Mouse (Mus musculus) heart, embryonic 14.5 days (tissue): ENCODE measurements around the gene Klk8. TPM values are rescaled to one million over a fixed set of nuclear protein-coding genes. Genes with fewer than 3 reads are reported as not detected.

ENCODE experiments used
- ATAC-seq: fragments of 200-750 bp; cut with Nextera tagmentation; 2 replicates; pipeline ENCODE4 v1.8.0; 2017; ENCODE audit warnings: low read depth, moderate TSS enrichment; ENCODE audit not compliant: insufficient number of reproducible peaks, insufficient read depth, low FRiP score
- H3K27ac ChIP-seq, 2 experiments: fragments of 200-500 bp in 1 of 2; fragments of 300-500 bp in 1 of 2; sonication (generic) in 1 of 2; replicated peaks in 1 of 2; 2 replicates each; pipeline ENCODE4 v1.5.1; 2012 to 2014; ENCODE audit warnings: low read depth in 2 of 2, low read length in 2 of 2, control low read depth in 1 of 2, mild to moderate bottlenecking in 1 of 2, mixed read lengths in 1 of 2; ENCODE audit not compliant: control insufficient read depth in 1 of 2, insufficient read depth in 1 of 2
- H3K27me3 ChIP-seq: fragments of 300-500 bp; sonication (generic); 2 replicates; pipeline ENCODE4 v1.6.1; 2014; ENCODE audit warnings: mild to moderate bottlenecking, low read length, control low read depth; ENCODE audit not compliant: control insufficient read depth, insufficient read depth
- H3K36me3 ChIP-seq: fragments of 300-500 bp; sonication (generic); 2 replicates; pipeline ENCODE4 v1.6.1; 2014; ENCODE audit warnings: mild to moderate bottlenecking, control low read depth, low read length, mixed read lengths; ENCODE audit not compliant: control insufficient read depth, insufficient read depth
- H3K4me1 ChIP-seq, 2 experiments: fragments of 200-500 bp in 1 of 2; fragments of 300-500 bp in 1 of 2; sonication (generic) in 1 of 2; 2 replicates each; pipeline ENCODE4 v1.6.1; 2012 to 2014; ENCODE audit warnings: low read length in 2 of 2, control low read depth in 1 of 2, mixed read lengths in 1 of 2; ENCODE audit not compliant: control insufficient read depth in 2 of 2, insufficient read depth in 2 of 2
- H3K4me2 ChIP-seq: fragments of 300-500 bp; sonication (generic); 2 replicates; pipeline ENCODE4 v1.6.1; 2014; ENCODE audit warnings: mild to moderate bottlenecking, low read length
- H3K4me3 ChIP-seq, 2 experiments: fragments of 200-500 bp in 1 of 2; fragments of 300-500 bp in 1 of 2; sonication (generic) in 1 of 2; 2 replicates each; pipeline ENCODE4 v1.5.1; 2012 to 2014; ENCODE audit warnings: low read length in 2 of 2, mild to moderate bottlenecking in 2 of 2, control low read depth in 1 of 2, low read depth in 1 of 2, moderate library complexity in 1 of 2; ENCODE audit not compliant: control insufficient read depth in 1 of 2, insufficient read depth in 1 of 2
- H3K9ac ChIP-seq: fragments of 300-500 bp; sonication (generic); 2 replicates; pipeline ENCODE4 v1.6.1; 2014; ENCODE audit warnings: mild to moderate bottlenecking, low read length
- H3K9me3 ChIP-seq: fragments of 300-500 bp; sonication (generic); 2 replicates; pipeline ENCODE4 v1.6.1; 2016; ENCODE audit warnings: low read length, control low read depth; ENCODE audit not compliant: control insufficient read depth
- WGBS: fragments of 180-500 bp; shearing (Covaris S2); extraction: QIAGEN DNeasy Blood & Tissue Kit; methylation state at CpG from one replicate; pipeline ENCODE4 v1.1.7; 2014; 5-methylcytosine and 5-hydroxymethylcytosine counted together
- polyA plus RNA-seq: library from polyadenylated mRNA; unstranded; fragments of >200 nt; fragmentation: Nextera tagmentation; extraction: Ambion mirVana; gene quantifications from 2 replicates; pipeline ENCODE4 v1.2.1, GENCODE M21; 2014

Klk8 gene
- polyA plus RNA-seq, 1 experiment from 2014 or later, result 24.2 TPM

DNA sequence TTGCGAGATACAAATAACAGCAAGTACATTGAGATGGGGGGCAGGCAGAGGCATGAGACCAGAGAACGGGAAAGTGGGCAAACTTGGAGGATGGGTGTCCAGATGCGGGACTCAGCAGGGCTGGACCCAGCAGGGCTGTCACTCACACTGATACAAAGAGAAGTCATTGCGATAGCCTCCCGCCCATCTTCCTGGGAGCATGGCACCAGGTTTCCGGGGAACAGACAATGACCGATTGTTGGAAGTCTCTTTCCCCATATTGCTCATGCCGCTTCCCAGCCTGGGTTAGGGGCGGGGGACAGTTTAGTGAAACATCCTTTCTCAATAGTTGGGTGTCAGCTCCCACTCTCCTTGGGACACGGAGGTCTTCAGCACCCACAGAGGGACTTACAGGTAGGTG, 26.8 kb downstream of the Klk8 start, which contains the start of gene Klk6:
Gene Klk6 (plus strand): TSS at position 301 of the 400 bp plus-strand sequence.
- no peak for ATAC-seq
- Histone ChIP-seq H3K27ac (no peak within 1 kb of the TSS), H3K4me2 (no peak within 1 kb of the TSS), H3K9me3 (no peaks in the 10 kb centered on the region), H3K36me3 (no peaks in the 10 kb centered on the region), H3K27me3 (no peaks in the 10 kb centered on the region), H3K9ac (no peak within 1 kb of the TSS), H3K4me1 (no peaks in the 10 kb centered on the region), H3K4me3 (no peak within 1 kb of the TSS)
- WGBS, result 81% methylated on average over 10 of the region's 10 CpGs

DNA sequence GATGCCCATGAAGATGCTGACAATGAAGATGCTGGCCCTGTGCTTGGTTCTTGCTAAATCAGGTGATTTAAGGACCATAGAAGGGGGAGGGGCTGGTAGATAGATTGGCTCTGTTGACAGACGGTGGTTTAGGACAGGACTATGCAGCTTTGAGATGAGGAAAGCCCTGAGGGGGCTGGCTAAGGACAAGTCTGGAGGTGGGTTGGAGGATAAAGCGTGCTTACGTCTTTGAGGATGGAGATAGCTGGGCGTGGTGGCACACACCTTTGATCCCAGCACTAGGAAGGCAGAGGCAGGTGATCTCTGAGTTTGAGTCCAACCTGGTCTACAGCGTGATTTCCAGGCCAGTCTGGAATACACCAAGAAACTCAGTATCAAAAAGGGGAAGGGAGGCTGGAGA, 28.7 kb downstream of the Klk8 start:
- Histone ChIP-seq H3K9ac (no peak overlapping the region), H3K36me3 (no peaks in the 10 kb centered on the region), H3K4me1 (no peaks in the 10 kb centered on the region), H3K9me3 (no peaks in the 10 kb centered on the region), H3K27ac (no peak overlapping the region), H3K4me2 (no peak overlapping the region), H3K4me3 (no peak overlapping the region), H3K27me3 (no peaks in the 10 kb centered on the region)
- 82% methylated on average over 5 of the region's 5 CpGs for WGBS
- no peak for ATAC-seq

DNA sequence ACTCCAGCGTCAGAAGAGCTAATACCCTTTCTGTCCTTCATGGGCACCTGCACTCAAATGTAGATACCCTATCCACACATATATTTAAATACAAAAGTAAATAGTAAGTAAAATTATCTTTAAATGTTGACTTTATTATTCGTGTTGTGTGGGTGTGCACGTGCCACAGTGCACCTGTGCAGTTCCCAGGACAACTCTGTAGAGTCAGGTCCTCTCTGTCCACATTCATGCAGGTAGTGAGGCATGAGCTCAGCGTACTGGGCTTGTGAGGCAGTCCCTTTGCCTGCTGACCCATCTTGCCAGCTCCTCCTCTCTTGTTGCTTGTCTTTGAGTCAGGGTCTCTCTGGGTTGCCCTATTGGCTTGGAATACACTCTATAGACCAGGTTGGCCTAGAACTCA, 30.3 kb downstream of the Klk8 start:
- Histone ChIP-seq H3K4me2 (no peak overlapping the region), H3K27me3 (no peaks in the 10 kb centered on the region), H3K27ac (no peak overlapping the region), H3K9ac (no peak overlapping the region), H3K4me3 (no peak overlapping the region), H3K36me3 (no peaks in the 10 kb centered on the region), H3K9me3 (no peaks in the 10 kb centered on the region), H3K4me1 (no peaks in the 10 kb centered on the region)
- ATAC-seq, result no peak
- WGBS, result 70% methylated on average over 4 of the region's 4 CpGs

DNA sequence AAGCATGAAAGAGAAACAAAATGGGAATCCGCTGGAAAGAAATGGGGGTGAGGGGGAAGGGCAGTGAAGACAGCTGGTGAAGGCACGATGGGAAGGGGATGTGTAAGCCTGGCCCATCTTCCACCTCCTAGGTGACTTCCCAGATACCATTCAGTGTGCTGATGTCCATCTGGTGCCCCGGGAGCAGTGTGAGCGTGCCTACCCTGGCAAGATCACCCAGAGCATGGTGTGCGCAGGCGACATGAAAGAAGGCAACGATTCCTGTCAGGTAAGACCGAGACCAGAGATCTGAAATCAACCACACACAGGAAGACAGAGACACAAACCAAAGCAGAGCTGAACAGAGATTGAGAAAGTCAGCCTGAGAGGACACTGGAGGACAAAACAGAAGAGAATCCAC, 31.6 kb downstream of the Klk8 start:
- Histone ChIP-seq H3K27ac (no peak overlapping the region), H3K9me3 (no peaks in the 10 kb centered on the region), H3K4me3 (no peak overlapping the region), H3K27me3 (no peaks in the 10 kb centered on the region), H3K9ac (no peak overlapping the region), H3K4me1 (no peaks in the 10 kb centered on the region), H3K4me2 (no peak overlapping the region), H3K36me3 (no peaks in the 10 kb centered on the region)
- 78% methylated on average over 8 of the region's 8 CpGs for WGBS
- no peak for ATAC-seq

DNA sequence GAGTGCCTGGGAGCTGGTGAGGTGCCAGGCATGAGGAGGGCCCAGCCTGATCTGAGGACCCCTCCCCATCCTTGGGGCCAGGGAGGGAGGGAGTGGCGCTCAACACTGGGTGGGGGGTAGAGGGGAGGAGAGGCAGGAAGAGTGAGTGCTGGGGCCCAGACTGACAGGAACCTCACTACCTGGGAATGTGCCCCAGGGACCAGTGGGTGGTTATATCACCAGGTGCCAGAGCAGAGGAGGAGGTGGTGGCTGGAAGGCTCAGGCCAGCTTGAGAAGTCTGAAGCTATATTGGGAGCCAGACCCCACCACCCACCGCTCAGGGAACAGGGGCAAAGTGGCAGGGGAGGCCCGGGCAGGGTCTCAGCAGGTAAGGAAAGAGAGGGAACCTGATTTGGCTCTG, 44.3 kb downstream of the Klk8 start, which contains the start of gene Klk5:
Gene Klk5 (plus strand): TSS at position 271 of the 400 bp plus-strand sequence.
- no peak within 1 kb of the TSS for H3K4me3 ChIP-seq
- no peak within 1 kb of the TSS for H3K27ac ChIP-seq
- no peaks in the 10 kb centered on the region for H3K4me1 ChIP-seq
- H3K9ac ChIP-seq, result no peak within 1 kb of the TSS
- no peak within 1 kb of the TSS for H3K4me2 ChIP-seq
- H3K9me3 ChIP-seq, result no peaks in the 10 kb centered on the region
- H3K27me3 ChIP-seq, result no peaks in the 10 kb centered on the region
- no peaks in the 10 kb centered on the region for H3K36me3 ChIP-seq
- 33% methylated on average over 3 of the region's 3 CpGs for WGBS
- ATAC-seq, result no peak

DNA sequence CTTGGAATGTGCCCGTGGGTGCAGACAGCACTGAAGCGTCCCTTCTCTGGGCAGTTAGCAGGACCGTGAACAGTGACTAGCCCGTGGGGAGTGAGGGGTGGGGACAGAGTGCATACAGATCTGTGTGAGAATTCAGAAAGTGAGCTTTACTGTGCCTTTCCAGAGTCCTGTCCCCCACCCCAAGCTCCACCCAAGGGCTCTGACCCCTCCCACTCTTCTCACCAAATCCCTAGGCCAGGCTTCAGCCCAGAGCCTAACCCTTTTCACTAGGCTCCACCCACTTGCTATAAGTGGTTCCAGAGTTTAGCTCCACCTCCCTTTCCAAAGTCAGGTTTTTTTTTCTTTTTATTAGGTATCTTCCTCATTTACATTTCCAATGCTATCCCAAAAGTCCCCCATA, 46.4 kb downstream of the Klk8 start:
- no peak for ATAC-seq
- H3K36me3 ChIP-seq, result no peaks in the 10 kb centered on the region
- 77% methylated on average over 4 of the region's 4 CpGs for WGBS
- no peaks in the 10 kb centered on the region for H3K9me3 ChIP-seq
- H3K27ac ChIP-seq, result no peak overlapping the region
- no peaks in the 10 kb centered on the region for H3K27me3 ChIP-seq
- no peaks in the 10 kb centered on the region for H3K4me1 ChIP-seq
- no peak overlapping the region for H3K4me3 ChIP-seq
- no peak overlapping the region for H3K9ac ChIP-seq
- H3K4me2 ChIP-seq, result no peak overlapping the region

DNA sequence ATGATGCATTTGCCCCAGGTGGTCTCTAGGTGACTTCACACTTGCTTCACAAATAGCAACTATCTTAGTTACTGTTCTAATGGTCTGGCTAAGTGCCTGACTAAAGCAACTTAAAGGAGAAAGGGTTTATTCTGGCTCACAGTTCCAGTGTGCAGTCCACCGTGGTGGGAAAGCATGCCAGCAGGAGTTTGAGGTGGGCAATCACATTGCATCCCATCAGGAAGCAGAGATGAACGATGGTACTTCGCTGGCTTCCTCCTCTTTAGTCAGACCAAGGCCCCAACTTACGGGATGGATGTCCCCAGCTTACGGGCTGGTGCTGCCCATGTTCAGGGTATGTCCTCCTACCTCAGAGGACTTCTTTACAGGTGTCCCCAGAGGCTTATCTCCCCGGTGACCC, 54.2 kb downstream of the Klk8 start:
- 88% methylated on average over 6 of the region's 6 CpGs for WGBS
- no peak for ATAC-seq
- Histone ChIP-seq H3K27me3 (no peaks in the 10 kb centered on the region), H3K36me3 (no peaks in the 10 kb centered on the region), H3K4me1 (no peaks in the 10 kb centered on the region), H3K9me3 (no peaks in the 10 kb centered on the region; the same call in 1 of the 2 replicates), H3K4me3 (no peak overlapping the region), H3K4me2 (no peak overlapping the region), H3K9ac (no peak overlapping the region), H3K27ac (no peak overlapping the region)
